Mouse (Mus musculus) lung, embryonic 14.5 days (tissue): Measurements from ENCODE around the gene Acaa1a. TPM values are rescaled to one million over a fixed set of nuclear protein-coding genes. Genes with fewer than 3 reads are reported as not detected.

Experiments used
- ATAC-seq: fragments of 200-750 bp; cut with Nextera tagmentation; 2 replicates; pipeline ENCODE4 v1.8.0; 2017; ENCODE audit warnings: mild to moderate bottlenecking, moderate TSS enrichment, moderate library complexity; ENCODE audit not compliant: insufficient read depth
- DNase-seq: peaks from one replicate; pipeline ENCODE4 v3.0.0-alpha.2; 2015
- H3K27ac ChIP-seq: fragments of 300-500 bp; sonication (generic); 2 replicates; pipeline ENCODE4 v1.5.1; 2014; ENCODE audit warnings: low read depth, mild to moderate bottlenecking, moderate library complexity
- H3K27me3 ChIP-seq: fragments of 300-500 bp; sonication (generic); 2 replicates; pipeline ENCODE4 v1.6.1; 2014; ENCODE audit warnings: low read length, control low read depth; ENCODE audit not compliant: insufficient read depth
- H3K36me3 ChIP-seq: fragments of 300-500 bp; sonication (generic); 2 replicates; pipeline ENCODE4 v1.6.1; 2014; ENCODE audit warnings: control low read depth; ENCODE audit not compliant: insufficient read depth
- H3K4me1 ChIP-seq: fragments of 300-500 bp; sonication (generic); 2 replicates; pipeline ENCODE4 v1.6.1; 2014; ENCODE audit warnings: antibody characterized with exemption, control low read depth; ENCODE audit not compliant: insufficient read depth
- H3K4me2 ChIP-seq: fragments of 300-500 bp; sonication (generic); 2 replicates; pipeline ENCODE4 v1.6.1; 2014; ENCODE audit warnings: mild to moderate bottlenecking
- H3K4me3 ChIP-seq: fragments of 300-500 bp; sonication (generic); 2 replicates; pipeline ENCODE4 v1.5.1; 2014; ENCODE audit warnings: low read depth, low read length
- H3K9ac ChIP-seq: fragments of 300-500 bp; sonication (generic); 2 replicates; pipeline ENCODE4 v1.6.1; 2014
- H3K9me3 ChIP-seq: fragments of 300-500 bp; sonication (generic); 2 replicates; pipeline ENCODE4 v1.6.1; 2016; ENCODE audit warnings: low read depth, low read length, control low read depth
- CTCF ChIP-seq: IDR thresholded peaks from 2 replicates; pipeline ENCODE4 v1.5.1; 2016; ENCODE audit warnings: antibody characterized with exemption, low read depth
- WGBS: fragments of 180-500 bp; shearing (Covaris S2); extraction: QIAGEN DNeasy Blood & Tissue Kit; methylation state at CpG from one replicate; pipeline ENCODE4 v1.1.7; 2014; 5-methylcytosine and 5-hydroxymethylcytosine counted together
- polyA plus RNA-seq: library from polyadenylated mRNA; unstranded; fragments of >200 nt; fragmentation: Nextera tagmentation; extraction: Ambion mirVana; gene quantifications from 2 replicates; pipeline ENCODE4 v1.2.1, GENCODE M21; 2014

Acaa1a gene
- polyA plus RNA-seq, 1 experiment from 2014 or later = 87.1 TPM

DNA sequence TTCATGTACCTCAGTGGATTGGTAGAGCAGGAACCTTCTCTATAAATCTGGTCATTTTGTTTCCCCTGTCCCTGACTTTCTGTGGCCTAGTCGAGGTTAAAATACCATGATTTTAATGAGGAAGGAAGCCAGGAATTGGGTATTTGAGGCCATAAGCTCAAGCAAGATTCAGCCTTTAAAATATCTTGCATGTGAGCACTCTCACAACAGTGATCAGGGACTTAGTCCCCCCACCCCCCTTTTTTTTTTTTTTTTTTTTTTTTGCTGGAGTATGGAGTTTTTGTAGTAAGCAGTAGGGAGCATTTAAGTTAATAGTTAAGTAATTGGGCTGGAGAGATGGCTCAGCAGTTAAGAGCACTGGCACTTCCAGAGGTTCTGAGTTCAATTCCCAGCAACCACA is 15.3 kb upstream of the Acaa1a start:
- H3K4me3 ChIP-seq = no peak overlapping the region
- no peak for TF ChIP-seq CTCF
- ATAC-seq (no peak), DNase-seq (no peak)
- H3K27me3 ChIP-seq = no peaks in the 10 kb centered on the region
- WGBS = 75% methylated on average over 1 of the region's 1 CpGs
- H3K27ac ChIP-seq = no peak overlapping the region
- H3K9me3 ChIP-seq = no peaks in the 10 kb centered on the region
- no peaks in the 10 kb centered on the region for H3K4me1 ChIP-seq
- H3K36me3 ChIP-seq = no peaks in the 10 kb centered on the region
- no peak overlapping the region for H3K4me2 ChIP-seq
- H3K9ac ChIP-seq = no peak overlapping the region

- H3K27ac ChIP-seq = no peak overlapping the region
- no peak for DNase-seq
- H3K27me3 ChIP-seq = no peaks in the 10 kb centered on the region
- H3K4me3 ChIP-seq = no peak overlapping the region
- 70% methylated on average over 3 of the region's 3 CpGs for WGBS
- H3K36me3 ChIP-seq = no peaks in the 10 kb centered on the region
- no peak for ATAC-seq
- no peaks in the 10 kb centered on the region for H3K9me3 ChIP-seq
- no peak overlapping the region for H3K9ac ChIP-seq
- H3K4me2 ChIP-seq = no peak overlapping the region
- no peak for TF ChIP-seq CTCF
- H3K4me1 ChIP-seq = no peaks in the 10 kb centered on the region
These were observed 11.0 kb upstream of the Acaa1a start for GRCm38 (mm10) chr9:119328488-119328887.

DNA sequence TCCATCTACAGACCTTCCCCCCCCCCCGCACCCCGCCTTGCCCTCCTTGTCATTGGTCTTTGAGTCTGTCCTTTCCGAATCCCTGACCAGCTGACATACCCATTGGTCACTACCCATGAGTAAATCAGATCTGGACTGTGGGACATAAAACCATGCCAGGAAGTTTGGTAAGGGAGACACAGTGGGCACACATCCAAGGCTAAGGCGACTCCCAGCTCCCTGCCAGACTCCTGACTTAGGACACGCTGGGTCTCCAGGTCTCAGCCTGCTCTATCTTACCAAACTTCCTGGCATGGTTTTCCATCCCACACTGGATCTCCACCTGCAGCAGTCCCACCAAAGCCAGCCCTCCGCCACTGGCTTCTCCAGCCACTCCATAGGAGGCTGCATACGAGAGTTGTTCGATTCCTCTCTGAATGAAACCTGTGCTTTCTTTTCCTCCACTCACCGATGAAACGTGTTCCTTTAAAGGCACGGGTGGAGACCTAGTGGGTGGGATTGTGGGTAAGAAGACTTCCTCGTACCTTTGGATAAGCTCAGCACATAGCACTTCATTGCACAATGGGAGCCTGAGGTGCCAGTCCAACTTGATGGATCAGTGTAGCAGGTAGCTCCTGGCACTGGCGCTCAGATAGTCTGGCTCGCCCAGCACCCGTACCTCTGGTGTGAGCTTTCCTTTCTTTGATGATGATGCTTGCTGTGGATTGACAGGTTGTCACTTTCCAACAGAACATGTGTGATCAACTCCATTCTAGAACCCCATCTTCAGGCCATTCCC is 9.1 kb upstream of the Acaa1a start:
- H3K27ac ChIP-seq = no peak overlapping the region
- H3K9me3 ChIP-seq = no peaks in the 10 kb centered on the region
- DNase-seq (no peak), ATAC-seq (no peak)
- H3K4me1 ChIP-seq = no peaks in the 10 kb centered on the region
- no peak for TF ChIP-seq CTCF
- no peaks in the 10 kb centered on the region for H3K36me3 ChIP-seq
- H3K4me3 ChIP-seq = no peak overlapping the region
- no peak overlapping the region for H3K9ac ChIP-seq
- 85% methylated on average over 15 of the region's 15 CpGs for WGBS
- H3K27me3 ChIP-seq = no peaks in the 10 kb centered on the region
- no peak overlapping the region for H3K4me2 ChIP-seq

GRCm38 (mm10) chr9:119334324-119334723 is 5.2 kb upstream of the Acaa1a start:
- ATAC-seq = peak; percentile 60; the same call in 1 of the 2 replicates
- no peak overlapping the region for H3K4me2 ChIP-seq

GRCm38 (mm10) chr9:119334834-119335233 is 4.6 kb upstream of the Acaa1a start:
- Histone ChIP-seq H3K36me3 (0 out of 2 replicates have a peak, but pooled peaks cover 9% of the 10 kb centered on the region), H3K9ac (no peak overlapping the region), H3K27me3 (no peaks in the 10 kb centered on the region), H3K27ac (no peak overlapping the region), H3K4me3 (no peak overlapping the region), H3K4me2 (no peak overlapping the region), H3K4me1 (no peaks in the 10 kb centered on the region), H3K9me3 (no peaks in the 10 kb centered on the region)
- 80% methylated on average over 2 of the region's 2 CpGs for WGBS
- no peak for ATAC-seq
- no peak for TF ChIP-seq CTCF
- no peak for DNase-seq

More at GRCm38 (mm10) chr9:119334324-119334723, 5.2 kb upstream of the Acaa1a start:
- peak; percentile 77 for DNase-seq
- H3K27ac ChIP-seq = no peak overlapping the region
- 39% methylated on average over 10 of the region's 10 CpGs for WGBS
- no peaks in the 10 kb centered on the region for H3K4me1 ChIP-seq
- H3K4me3 ChIP-seq = no peak overlapping the region
- H3K36me3 ChIP-seq = 0 out of 2 replicates have a peak, but pooled peaks cover 9% of the 10 kb centered on the region
- no peaks in the 10 kb centered on the region for H3K9me3 ChIP-seq
- H3K9ac ChIP-seq = no peak overlapping the region
- no peaks in the 10 kb centered on the region for H3K27me3 ChIP-seq
- no peak for TF ChIP-seq CTCF

DNA sequence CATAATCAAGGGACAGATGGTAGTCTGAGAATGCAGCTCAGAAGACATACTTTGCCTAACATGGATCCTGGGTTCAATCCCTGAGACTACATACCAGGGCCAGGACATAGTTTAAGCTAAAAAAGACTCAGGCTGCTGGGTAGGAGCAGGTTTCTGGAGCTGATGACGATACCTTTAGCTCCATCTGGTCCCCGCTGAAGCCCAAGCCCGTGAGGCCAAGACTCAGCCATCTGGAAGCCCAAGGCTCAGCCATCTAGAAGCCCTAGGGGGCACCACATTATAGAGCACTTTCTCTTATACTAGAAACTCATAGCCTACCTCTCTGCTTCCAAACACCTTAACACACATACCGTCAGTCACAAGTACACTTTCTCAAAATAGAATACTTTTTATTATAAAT is 3.9 kb upstream of the Acaa1a start:
- Histone ChIP-seq H3K9ac (no peak overlapping the region), H3K9me3 (no peaks in the 10 kb centered on the region), H3K4me3 (no peak overlapping the region), H3K27me3 (no peaks in the 10 kb centered on the region), H3K27ac (no peak overlapping the region), H3K36me3 (0 out of 2 replicates have a peak, but pooled peaks cover 9% of the 10 kb centered on the region), H3K4me2 (no peak overlapping the region), H3K4me1 (no peaks in the 10 kb centered on the region)
- TF ChIP-seq CTCF = no peak
- ATAC-seq = no peak
- no peak for DNase-seq
- 73% methylated on average over 4 of the region's 4 CpGs for WGBS

- peaks cover 7% of the 10 kb centered on the region for H3K4me1 ChIP-seq
- H3K27ac ChIP-seq = no peak overlapping the region
- H3K4me2 ChIP-seq = no peak overlapping the region
- H3K4me3 ChIP-seq = no peak overlapping the region
- H3K9me3 ChIP-seq = no peaks in the 10 kb centered on the region
- WGBS = 91% methylated on average over 14 of the region's 14 CpGs
- 0 out of 2 replicates have a peak, but pooled peaks cover 9% of the 10 kb centered on the region for H3K36me3 ChIP-seq
- no peak for DNase-seq
- no peak for ATAC-seq
- TF ChIP-seq CTCF = no peak
- no peaks in the 10 kb centered on the region for H3K27me3 ChIP-seq
- no peak overlapping the region for H3K9ac ChIP-seq
These were observed 1.6 kb upstream of the Acaa1a start for GRCm38 (mm10) chr9:119337842-119338241.
